Mouse (Mus musculus): Measurements from ENCODE around the gene Adcy6. TPM values are rescaled to one million over a fixed set of nuclear protein-coding genes. Genes with fewer than 3 reads are reported as not detected.

The Adcy6 gene
- total RNA-seq, 2 experiments from 2014 or later, result 48.7 to 83.1 TPM

DNA sequence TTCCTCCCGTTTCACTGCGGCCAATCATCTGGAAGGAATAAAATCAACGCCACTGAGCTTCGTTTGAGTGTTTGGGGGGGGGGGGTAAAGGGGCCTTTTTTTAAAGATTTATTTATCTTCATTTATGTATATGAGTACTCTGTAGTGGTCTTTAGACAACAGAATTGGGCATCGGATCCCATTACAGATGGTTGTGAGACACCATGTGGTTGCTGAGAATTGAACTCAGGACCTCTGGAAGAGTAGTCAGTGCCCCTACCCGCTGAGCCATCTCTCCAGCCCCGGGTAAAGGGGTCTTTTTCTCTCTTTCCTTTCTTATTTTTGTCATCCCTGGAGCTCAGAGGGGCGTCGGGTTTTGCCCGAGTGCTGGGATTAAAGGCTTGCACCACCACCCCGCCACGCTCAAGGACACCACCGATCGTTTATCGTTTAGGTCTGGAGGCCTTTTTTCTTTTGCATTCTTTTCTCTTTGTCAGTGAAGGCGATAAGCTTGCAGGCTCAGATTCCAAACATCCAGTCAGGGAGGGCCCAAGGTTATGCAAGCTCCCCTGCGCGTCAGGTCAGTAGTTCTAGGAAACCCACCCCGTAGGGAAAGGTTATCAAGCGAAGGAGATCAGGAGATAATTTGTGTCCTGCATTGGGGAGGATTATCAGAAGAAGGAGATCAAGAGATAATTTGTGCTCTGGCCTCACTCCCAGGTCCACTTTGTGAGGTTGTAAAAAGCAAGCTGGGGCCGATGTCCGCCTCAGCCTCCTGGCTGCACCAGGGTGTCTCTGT, 41.4 kb downstream of the Adcy6 start:
- peak in 1 of 2 experiments; percentile 35 for DNase-seq (ENCODE audit: low spot score in 2 of 2)

DNA sequence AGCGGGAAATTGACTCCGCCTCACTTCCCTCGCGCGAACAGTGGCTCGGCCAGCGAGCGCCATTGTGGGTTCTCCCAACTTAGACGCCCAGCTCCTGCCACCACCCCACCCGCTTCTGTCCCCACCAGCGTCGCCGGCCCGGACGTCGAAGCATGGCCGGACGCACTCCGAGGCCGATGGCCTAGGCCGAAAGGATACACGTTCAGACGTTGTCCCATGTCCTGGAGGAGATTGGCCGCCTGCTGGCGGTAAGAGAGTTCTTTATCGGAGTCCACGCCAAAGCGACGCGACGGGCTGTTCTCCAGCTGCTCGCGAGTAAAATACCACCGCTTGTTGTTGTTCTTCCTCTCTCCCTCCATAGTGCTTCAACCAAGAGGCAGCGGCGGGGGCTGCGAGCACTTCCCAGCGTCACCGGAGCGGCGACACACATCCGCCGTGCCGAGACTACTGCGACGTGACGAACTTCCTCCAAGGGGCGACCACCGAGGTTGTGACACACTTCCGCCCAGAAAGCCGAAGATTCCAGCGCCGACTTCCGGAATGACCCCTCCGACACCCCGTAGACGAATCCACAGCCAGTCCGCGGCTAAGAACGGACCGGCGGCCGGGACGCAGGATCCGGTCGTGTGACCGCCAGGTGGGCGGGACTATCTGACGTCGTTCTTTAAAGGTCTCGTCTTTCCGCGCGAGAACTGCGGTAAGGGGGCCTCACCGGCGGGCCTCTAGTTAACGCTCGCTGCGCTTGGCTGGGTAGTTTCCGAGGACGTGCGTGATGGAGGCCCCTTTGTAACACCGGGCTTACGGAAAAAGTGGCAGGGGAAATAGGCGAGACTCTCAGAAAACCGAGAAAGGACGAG, 42.4 kb downstream of the Adcy6 start:
- peak; percentile 99 for DNase-seq (ENCODE audit: low spot score in 2 of 2)

DNA sequence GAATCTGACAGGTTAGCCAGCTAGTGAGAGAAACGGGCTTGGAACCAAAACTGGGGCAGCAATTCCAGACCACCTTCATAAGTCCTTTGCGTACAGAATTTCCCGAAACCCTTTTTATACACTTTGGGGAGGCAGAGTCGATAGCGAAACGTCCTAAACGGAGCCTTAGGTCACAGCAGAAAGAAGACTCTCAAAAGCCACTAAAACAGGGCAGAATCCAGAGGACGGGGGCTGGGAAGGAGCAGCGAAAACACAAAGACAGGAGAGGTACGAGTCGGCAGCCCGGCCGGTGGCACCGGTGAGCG, 43.0 kb downstream of the Adcy6 start:
- no peak for DNase-seq (ENCODE audit: low spot score in 2 of 2)

DNA sequence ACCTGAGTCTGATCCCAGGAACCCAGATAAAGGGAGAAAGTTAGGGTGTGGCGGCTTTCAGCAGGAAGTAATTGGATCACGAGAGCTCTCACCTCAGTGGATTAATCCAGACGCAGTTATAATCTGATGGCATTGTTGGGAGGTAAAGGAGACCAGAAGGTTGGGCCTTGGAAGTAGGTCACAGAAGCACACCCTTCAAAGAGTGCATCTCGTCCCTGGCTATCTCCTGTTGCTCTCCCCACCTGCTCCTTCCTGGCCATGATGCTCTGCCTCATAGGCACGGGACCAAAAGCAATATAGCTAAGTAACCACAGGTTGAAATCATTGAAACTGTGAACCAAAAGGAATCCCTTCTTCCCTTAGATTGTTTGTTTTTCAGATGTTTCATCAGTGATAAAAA, 52.7 kb downstream of the Adcy6 start:
- no peak for DNase-seq (ENCODE audit: low spot score in 2 of 2)

DNA sequence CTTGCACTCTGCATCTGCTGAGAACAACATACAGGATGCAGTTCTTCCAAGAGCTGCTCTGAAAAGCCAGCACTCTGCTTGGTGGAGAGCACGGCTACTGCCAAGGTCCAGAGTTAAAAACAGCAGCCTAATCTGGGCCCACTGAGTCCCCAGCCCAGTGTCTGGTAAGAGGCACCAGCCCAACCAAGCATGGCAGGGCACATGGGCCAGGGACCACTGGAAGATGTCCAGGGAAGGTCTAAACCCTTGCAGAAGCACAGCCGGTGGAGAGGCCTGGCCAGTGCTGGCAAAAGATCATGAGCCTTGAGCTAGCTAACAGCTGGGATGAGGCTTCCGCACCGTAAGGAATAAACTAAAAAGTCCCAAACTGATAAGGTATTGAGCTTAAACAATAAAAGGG, 54.0 kb downstream of the Adcy6 start:
- no peak for DNase-seq (ENCODE audit: low spot score in 2 of 2)

DNA sequence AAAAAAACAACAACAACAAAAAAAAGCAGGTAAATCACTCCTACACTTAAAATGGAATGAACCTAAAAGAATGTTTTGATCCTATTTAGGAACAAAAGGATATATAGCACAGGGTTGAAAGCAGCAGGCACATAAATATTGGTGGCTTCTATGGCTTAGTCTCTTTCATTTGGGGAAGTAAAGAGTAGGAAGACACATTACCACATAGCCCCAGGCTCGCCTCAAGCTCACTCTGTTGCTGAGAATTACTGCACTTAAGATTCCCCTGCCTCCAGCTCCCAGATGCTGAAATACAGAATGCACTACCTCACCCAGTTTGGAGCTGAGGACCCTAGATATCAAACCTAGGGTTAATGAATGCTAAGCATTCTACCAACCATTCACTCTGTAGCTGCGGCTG, 57.1 kb downstream of the Adcy6 start:
- no peak for DNase-seq (ENCODE audit: low spot score in 2 of 2)

DNA sequence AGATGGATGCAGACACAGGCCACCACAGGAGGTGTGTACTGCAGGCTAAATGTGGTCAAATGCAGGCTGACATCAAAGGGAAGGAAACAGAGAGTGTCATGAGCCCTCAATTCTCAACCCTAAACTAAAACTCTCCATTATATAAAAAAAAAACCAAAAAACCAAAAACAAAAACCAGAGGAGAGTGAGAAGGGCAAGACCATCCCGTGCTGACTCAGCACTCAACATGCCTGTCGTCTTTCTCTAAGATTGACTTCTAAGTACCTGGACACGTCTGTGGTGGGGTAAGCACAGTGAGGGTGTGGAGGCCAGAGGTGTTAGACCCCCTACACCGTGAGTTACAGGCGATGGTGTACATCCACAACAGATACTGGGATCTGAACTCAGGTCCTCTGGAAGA, 63.0 kb downstream of the Adcy6 start:
- DNase-seq (ENCODE audit: low spot score in 2 of 2), result no peak

DNA sequence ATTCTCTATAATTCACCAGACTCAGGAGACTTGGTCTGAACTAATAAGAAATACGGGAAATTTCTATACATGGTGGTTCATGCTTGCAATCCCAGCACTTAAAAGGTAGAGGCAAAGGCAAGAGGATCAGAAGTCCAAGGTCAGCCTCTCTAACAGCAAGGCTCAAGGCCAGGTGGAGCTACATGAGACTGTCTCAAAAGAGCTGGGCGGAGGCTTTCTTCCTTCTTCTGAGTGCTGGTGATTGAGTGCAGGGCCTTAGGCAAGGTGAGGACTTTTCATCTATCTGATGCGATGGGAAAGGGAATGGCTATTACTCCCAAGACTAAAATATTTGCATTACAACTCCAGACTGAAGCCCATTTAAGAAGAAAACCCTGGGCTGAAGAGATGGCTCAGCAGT, 64.7 kb downstream of the Adcy6 start:
- no peak for DNase-seq (ENCODE audit: low spot score in 2 of 2)

DNA sequence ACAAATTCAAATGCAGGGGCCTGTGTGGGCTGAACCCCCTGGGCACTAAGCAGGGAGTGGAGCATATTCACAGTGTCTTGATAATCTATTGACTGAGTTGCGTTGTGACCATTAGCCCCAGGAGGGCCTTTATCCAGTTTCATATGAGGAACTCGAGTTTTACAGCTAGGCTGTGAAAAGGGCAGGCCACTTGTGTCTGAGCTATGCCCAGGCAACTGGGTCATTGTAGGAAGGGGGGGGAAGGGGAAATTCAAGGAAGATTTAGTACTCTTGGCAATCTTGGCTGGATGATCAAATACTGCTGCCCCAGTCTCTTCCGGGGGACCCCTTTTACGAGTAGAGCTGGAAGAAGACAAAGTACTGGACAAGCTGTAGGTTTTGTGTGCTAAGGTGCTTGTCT, 66.5 kb downstream of the Adcy6 start:
- DNase-seq (ENCODE audit: low spot score in 2 of 2), result no peak

DNA sequence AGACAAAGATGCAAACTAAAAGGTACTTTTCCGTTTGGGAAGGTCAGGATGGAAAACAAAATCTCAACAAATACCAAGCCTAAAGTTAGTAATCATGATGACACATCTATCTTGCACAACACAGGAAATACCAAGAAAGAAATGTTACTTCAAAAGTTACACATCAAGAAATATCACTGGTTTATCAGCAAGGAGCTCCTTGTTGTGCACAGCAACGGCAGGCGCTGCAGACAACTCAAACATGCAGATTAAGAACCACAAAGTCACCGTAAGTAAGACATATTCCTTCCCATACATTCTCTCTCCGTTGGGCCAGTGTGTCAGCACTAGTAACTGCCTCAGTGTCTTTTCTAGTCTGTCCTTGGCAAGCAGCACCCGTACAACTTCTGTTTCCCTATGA, 68.8 kb downstream of the Adcy6 start:
- no peak for DNase-seq (ENCODE audit: low spot score in 2 of 2)

Other genes starting within 250 kb of the Adcy6 start
- not detected for gene Olfr283, start 229.1 kb downstream of the Adcy6 start, total RNA-seq (2021)
- gene Olfr282, start 178.9 kb downstream of the Adcy6 start, total RNA-seq (2021), result not detected
- gene Olfr281, start 157.5 kb downstream of the Adcy6 start, total RNA-seq (2021), result not detected
- not detected for gene OR5BS1P, start 140.2 kb downstream of the Adcy6 start, total RNA-seq (2021)
- not detected for gene Lalba, start 127.4 kb downstream of the Adcy6 start, total RNA-seq (2021)
- not detected for gene Olfr279, start 117.7 kb downstream of the Adcy6 start, total RNA-seq (2021)
- 10 to 100 TPM; 79.2 to 90.9 TPM for gene Kansl2, start 75.8 kb downstream of the Adcy6 start, total RNA-seq (2021)
- 10 to 100 TPM; 52.5 to 65.9 TPM for gene Ccnt1, start 39.2 kb downstream of the Adcy6 start, total RNA-seq (2021)
- gene 4930415O20Rik, start 39.1 kb downstream of the Adcy6 start, total RNA-seq (2021), result 1 to 10 TPM in 1 of 2 experiments, not detected in 1; 1.2 TPM
- gene Cacnb3, start 20.8 kb upstream of the Adcy6 start, total RNA-seq (2021), result 10 to 100 TPM; 11.9 to 14.3 TPM
- 10 to 100 TPM; 80.7 to 83.8 TPM for gene Ddx23, start 52.8 kb upstream of the Adcy6 start, total RNA-seq (2021)
- gene Rnd1, start 67.4 kb upstream of the Adcy6 start, total RNA-seq (2021), result 1 to 10 TPM; 2.0 to 7.6 TPM
- gene Ccdc65, start 98.1 kb upstream of the Adcy6 start, total RNA-seq (2021), result under 1 TPM; 0.43 to 0.45 TPM
- 1 to 10 TPM; 4.7 to 6.7 TPM for gene Fkbp11, start 118.1 kb upstream of the Adcy6 start, total RNA-seq (2021)
- gene Arf3, start 153.1 kb upstream of the Adcy6 start, total RNA-seq (2021), result 100 to 1,000 TPM; 104 to 145 TPM
- 1 to 10 TPM in 1 of 2 experiments, under 1 TPM in 1; 0.36 to 3.1 TPM for gene Wnt10b, start 168.1 kb upstream of the Adcy6 start, total RNA-seq (2021)
- not detected for gene Wnt1, start 179.8 kb upstream of the Adcy6 start, total RNA-seq (2021)
- gene Ddn, start 199.4 kb upstream of the Adcy6 start, total RNA-seq (2021), result not detected
- 10 to 100 TPM; 64.0 to 71.5 TPM for gene Prkag1, start 221.4 kb upstream of the Adcy6 start, total RNA-seq (2021)

All from adrenal gland, adult 18-20 months (tissue).